Mouse (Mus musculus): ENCODE measurements around the gene Dtd2. TPM values are rescaled to one million over a fixed set of nuclear protein-coding genes. Genes with fewer than 3 reads are reported as not detected.

Gene Dtd2
- 1 to 10 TPM; 8.0 to 9.2 TPM for total RNA-seq (2021)
- long read RNA-seq, experiment 1, transcript Dtd2-202 (4 exons, 1,012 nt) = minor isoform, 5 of 20 reads
- long read RNA-seq, experiment 1, transcript Dtd2-201 (3 exons, 2,564 nt) = major isoform, 10 of 20 reads
- long read RNA-seq, experiment 1, partial matches to known transcripts = 0 of 20 reads
- long read RNA-seq, experiment 1, other reads (novel, unspliced or antisense) = 5 of 20 reads
- long read RNA-seq, experiment 2, transcript Dtd2-201 (3 exons, 2,564 nt) = major isoform, 10 of 17 reads
- long read RNA-seq, experiment 2, partial matches to known transcripts = 1 of 17 reads
- long read RNA-seq, experiment 2, other reads (novel, unspliced or antisense) = 2 of 17 reads

DNA sequence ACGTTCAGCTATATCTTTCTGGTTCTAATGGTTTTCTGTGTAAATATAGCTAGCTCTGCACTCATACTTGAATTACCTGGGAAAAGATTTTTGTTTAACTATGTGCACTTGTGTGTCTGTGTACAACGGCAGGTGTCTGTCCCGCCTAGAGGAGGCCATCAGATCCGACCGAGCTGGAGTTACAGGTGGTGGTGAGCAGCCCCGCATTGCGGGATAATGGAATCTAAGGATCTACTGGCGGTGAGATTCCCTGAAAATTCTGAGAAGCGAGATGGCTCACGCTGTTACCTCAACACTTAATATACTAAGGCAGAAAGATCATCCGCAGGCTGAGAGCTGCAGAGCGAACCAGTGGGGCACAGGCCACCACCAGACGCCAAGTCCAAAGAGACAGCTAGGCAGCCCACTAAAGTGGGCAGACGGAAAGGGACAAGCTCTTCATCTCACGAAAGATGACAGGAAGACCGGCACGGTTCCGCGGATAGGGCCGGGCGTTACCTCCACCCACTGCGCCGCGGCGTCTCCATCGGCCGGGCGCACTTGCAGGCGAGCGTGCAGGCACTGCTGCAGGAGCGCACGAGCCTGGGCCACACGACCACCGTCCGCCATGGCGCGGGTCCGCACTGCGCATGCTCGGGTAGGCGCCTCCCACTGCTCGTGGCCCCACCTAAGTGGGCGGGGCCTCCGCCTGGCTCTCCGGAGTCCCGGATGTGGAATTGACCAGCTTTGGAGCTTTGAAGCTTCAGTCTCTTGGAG, at the start of gene Dtd2:
Gene Dtd2 (minus strand): TSS at position 625 of the 756 bp plus-strand sequence.
- peak; percentile 97 for DNase-seq

GRCm38 (mm10) chr12:52049324-52049723, 43.0 kb upstream of the Dtd2 start:
- DNase-seq = no peak

DNA sequence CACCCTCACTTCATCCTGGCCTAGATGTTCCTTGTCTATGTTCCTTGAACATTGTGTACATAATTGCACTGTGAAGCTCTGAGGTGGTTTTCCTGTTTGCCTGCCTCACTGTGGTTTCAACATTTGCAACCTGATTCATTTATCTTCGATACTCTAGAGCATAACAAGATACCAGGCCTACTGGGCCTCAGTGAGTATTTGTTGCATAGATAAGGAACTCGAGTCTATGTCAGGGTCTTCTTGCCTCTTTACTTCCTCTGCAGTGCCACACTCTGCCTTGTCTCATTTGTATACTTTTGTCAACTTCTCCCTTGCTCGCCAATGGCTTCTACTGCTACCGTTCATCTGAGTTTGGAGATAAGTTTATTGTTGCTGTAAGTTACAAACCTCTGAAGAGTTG, 40.1 kb upstream of the Dtd2 start:
- DNase-seq = no peak

- DNase-seq = peak; percentile 41
Observed at GRCm38 (mm10) chr12:52042818-52043336, 36.6 kb upstream of the Dtd2 start.

GRCm38 (mm10) chr12:52038352-52038751, 32.1 kb upstream of the Dtd2 start:
- no peak for DNase-seq

- DNase-seq = no peak
Observed at GRCm38 (mm10) chr12:52034956-52035355, 28.7 kb upstream of the Dtd2 start.

DNA sequence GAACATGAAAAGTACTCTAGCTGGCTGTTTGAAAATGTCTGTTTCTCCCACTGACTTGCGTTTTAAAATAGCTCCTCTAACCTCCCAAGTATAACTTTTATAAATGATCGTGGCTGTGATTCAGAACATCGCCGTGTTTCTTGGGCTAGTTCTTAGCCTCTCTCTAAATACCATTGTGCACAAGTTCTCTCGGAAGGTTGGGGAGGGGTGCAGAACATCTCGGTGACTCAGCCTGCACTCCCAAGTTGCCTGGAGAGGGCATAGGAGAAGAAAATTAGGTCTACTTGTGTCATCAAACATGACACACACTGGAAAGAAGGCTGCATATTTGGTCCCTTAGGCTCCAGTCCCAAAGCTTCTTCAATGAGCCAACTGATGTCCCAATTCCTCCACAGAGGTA, 26.0 kb upstream of the Dtd2 start:
- no peak for DNase-seq

DNA sequence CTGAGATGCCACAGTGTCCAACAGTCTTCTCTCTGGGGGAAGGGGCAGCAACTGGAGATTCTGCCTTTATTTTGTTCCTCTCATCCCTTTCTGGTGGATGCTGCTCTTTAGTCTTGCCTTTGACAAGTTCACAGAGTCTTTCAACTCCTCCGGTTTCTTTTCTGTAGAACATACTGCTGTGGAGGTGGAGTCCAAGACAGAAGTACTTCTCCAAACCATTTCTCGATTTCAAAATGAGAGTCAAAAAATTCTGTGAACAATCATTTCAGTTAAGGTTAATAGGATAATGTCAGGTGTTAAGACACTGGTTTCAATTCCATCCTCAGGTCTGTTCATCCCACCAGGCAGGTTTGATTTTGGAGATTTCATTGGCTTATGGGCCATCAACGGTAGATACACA, 21.7 kb upstream of the Dtd2 start, which contains the start of gene Gpr33:
Gene Gpr33 (minus strand): TSS at position 101 of the 400 bp plus-strand sequence.
- no peak for DNase-seq

DNA sequence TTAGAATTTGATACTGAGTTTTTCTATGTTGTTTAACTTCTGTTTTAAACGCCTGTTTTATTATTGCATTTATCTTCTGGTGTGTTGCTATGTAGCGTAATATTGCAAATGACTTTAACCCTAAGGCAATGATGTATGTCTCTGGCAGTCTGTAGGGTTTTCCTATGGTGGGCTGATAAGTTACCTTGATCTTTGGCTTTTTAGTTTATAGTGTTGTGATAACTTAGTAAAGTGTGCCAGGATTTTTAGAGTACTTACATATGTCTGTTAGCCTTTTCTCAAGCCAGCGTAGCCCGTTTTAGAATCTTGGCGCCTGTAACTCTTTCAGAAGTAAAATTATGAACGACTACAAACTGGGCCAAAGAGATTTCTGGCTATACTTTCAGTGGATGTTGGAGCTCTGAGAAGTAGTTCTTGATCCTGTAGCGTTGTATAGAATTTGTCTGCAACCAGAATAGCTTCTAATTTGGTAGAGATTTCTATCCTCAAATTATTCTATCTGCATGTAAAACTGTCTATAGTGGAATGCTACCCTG, 8.3 kb upstream of the Dtd2 start:
- DNase-seq = no peak

- no peak for DNase-seq
Observed at GRCm38 (mm10) chr12:52014044-52014443, 7.7 kb upstream of the Dtd2 start.

GRCm38 (mm10) chr12:52013274-52013673, 7.0 kb upstream of the Dtd2 start:
- DNase-seq = no peak

- no peak for DNase-seq
Observed at GRCm38 (mm10) chr12:52012159-52012558, 5.9 kb upstream of the Dtd2 start.

GRCm38 (mm10) chr12:52010630-52010961, 4.3 kb upstream of the Dtd2 start:
- no peak for DNase-seq

DNA sequence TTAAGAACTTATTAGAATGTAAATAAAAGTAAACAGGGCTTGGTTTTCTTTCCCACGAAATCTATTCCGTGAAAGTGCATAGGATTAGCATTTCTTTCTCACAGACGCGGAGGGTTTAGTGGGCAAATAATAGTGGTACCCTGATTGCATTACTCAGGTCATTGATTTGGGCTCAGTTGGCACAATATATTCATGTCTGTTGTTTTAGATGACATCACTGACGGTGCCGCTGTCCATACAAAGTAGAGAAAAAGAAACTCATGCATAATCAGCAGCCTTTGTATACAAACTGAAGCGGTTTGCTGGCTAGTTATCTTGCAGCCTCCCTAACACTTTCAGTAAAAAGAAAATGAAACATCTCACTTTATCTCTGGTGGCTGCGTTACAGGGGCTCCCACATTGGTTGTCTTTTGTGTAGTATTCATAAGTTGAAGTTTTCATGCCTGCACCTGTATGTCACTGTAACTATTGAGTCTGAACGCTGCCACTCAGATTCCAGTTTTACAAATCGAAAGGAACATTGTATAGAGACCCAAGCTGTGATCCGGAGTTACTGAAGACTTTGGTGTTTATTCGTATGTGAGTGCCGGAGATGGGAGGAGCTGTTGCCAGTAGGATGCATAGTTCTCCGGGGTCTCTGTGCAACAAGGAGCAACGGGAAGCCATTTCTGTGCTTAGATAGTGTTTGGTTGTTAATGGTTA, 3.8 kb upstream of the Dtd2 start:
- no peak for DNase-seq

GRCm38 (mm10) chr12:52006633-52006994, 313 bp upstream of the Dtd2 start:
- no peak for DNase-seq

- DNase-seq = no peak
Observed at GRCm38 (mm10) chr12:52002746-52003145, 3.6 kb downstream of the Dtd2 start.

GRCm38 (mm10) chr12:52001544-52001943, 4.8 kb downstream of the Dtd2 start:
- peak; percentile 23 for DNase-seq

GRCm38 (mm10) chr12:51998366-51998932, 7.9 kb downstream of the Dtd2 start:
- DNase-seq = no peak

DNA sequence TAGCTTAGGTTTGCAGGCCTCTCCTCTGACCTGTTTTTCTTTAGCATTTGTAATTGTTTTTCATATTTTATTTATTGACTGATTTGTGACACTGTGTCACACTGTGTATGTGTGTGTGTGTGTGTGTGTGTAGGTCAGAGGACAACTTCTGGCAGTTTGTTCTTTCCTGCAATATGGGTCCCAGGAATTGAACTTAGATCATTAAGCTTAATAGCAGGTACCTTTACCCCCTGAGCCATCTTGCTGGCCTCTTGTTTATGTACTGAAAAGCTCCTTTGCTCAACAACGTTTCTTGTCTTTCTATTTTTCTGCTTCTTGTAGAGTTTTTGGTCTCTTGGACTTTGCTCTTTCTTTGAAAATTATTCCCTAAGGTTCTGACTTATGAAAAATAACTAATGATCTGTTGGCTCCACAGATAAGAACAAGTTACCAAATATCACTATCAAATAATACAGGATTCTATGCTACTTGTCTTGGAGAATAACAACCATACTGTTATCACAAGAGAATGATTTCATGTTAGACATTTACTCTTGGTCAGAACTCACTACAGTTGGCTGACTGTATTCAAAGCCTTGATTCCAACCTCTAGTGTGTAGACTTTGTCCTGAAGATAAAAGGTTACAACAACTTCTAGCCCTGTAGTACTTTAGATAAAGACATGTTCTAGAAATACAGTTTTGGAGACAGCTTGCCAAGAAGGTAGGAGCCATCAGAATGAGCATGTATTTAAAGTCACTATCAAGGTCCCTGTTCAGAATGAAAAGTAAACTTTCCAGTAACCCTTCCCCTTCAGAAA, 10.4 kb downstream of the Dtd2 start:
- DNase-seq = no peak

- DNase-seq = no peak
Observed at GRCm38 (mm10) chr12:51990629-51991028, 15.7 kb downstream of the Dtd2 start.

DNA sequence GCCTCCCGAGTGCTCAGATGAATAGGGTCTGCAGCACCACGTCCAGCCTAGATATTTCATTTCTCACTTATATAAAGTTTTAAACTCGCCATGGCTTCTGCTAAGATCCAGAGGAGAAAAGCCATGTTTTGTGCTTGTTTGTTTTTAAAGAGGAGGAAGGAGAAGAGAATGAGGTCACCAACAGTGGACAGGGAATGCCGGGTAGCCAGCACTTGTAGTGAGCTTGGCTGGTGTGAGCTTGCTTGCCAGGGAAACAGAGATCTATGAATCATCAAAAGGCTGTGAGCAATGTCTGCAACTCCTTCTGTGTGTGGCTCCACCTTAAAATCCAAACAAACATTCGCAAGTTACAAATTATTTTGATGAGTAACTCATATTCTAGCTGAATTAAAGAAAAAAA, 17.8 kb downstream of the Dtd2 start:
- no peak for DNase-seq
